Mouse (Mus musculus): ENCODE data around the gene Ift74.

DNA sequence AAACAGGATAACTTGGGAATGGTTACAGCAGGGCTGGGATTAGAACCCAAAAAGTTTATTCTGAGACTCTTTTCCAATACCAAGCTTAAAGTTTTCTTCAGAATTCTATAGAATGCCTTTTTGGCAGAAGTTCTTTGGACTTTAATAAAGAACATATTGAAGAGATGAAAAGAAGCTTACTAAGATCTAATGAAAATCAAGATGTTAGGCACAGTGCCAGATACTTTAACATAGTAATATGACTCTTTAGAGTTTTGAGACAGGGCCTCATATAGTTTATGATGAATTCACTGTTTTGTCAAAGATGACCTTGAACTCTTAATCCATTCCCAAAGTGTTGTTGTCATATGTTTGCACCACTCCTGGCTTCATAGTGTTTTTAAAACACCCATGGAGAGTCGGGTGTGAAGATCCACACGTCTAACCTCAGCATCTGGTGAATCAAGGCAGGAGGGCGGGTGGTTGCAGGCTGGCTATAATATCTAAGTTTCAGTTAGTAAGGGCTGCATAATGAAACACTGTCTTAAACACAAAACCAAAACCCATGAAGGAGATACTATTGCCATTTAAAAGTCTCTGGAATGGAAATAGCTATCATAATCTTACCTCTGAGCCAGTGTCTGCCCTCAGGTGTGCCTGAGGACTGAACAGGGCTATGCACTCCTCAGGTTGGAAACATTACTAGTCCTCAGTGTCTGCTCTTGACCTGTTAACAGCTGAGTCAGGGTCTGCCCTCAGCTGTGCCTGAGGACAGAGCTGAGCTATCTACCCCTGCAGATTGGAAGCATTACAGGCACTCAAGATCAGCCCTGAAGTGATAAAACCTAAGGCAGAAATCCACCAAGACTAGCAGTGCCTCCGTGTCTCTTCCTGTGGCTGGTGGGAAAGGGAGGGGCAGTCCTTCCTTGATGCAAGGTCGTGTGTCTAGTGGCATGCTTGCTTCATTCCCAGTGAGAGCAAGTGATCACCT lies 123.3 kb downstream of the Ift74 start:
- TF ChIP-seq CTCF (IDR thresholded peaks at IDR 0.05; ENCODE audit: low read depth) (no peak), EP300 (IDR thresholded peaks at IDR 0.05; ENCODE audit: low read depth) (no peak)

Measured in liver, postnatal 0 days (tissue).